Mouse (Mus musculus): ENCODE data around the gene Npr1. TPM values are rescaled to one million over a fixed set of nuclear protein-coding genes. Genes with fewer than 3 reads are reported as not detected.

Npr1 gene
- polyA plus RNA-seq, 1 experiment from 2014 or later, result 5.0 TPM

- no peak for ATAC-seq (ENCODE audit: insufficient number of reproducible peaks, insufficient read depth, low FRiP score, low TSS enrichment)
- peak overlapping the region; percentile 95 for H3K4me2 ChIP-seq (replicated peaks)
- no peaks in the 10 kb centered on the region for H3K9me3 ChIP-seq
- H3K4me1 ChIP-seq, result peaks cover 20% of the 10 kb centered on the region
- WGBS, result 15% methylated on average over 2 of the region's 2 CpGs
- H3K27me3 ChIP-seq, result no peaks in the 10 kb centered on the region
- H3K9ac ChIP-seq, result peak overlapping the region; percentile 91
- no peak overlapping the region for H3K27ac ChIP-seq
- peak overlapping the region; percentile 78 for H3K4me3 ChIP-seq
- 0 out of 2 replicates have a peak, but pooled peaks cover 10% of the 10 kb centered on the region for H3K36me3 ChIP-seq
Observed at GRCm38 (mm10) chr3:90432348-90432747, 33.3 kb downstream of the Npr1 start.

- 0 out of 2 replicates have a peak, but pooled peaks cover 10% of the 10 kb centered on the region for H3K36me3 ChIP-seq
- no peak overlapping the region for H3K27ac ChIP-seq
- no peak overlapping the region for H3K4me2 ChIP-seq (replicated peaks)
- 87% methylated on average over 3 of the region's 3 CpGs for WGBS
- no peak for ATAC-seq (ENCODE audit: insufficient number of reproducible peaks, insufficient read depth, low FRiP score, low TSS enrichment)
- H3K4me1 ChIP-seq, result peaks cover 20% of the 10 kb centered on the region
- H3K9me3 ChIP-seq, result no peaks in the 10 kb centered on the region
- H3K27me3 ChIP-seq, result no peaks in the 10 kb centered on the region
- H3K4me3 ChIP-seq, result no peak overlapping the region
- H3K9ac ChIP-seq, result no peak overlapping the region
Observed at GRCm38 (mm10) chr3:90429576-90429975, 36.1 kb downstream of the Npr1 start.

GRCm38 (mm10) chr3:90428186-90428585 lies 37.5 kb downstream of the Npr1 start:
- Histone ChIP-seq H3K9ac (no peak overlapping the region), H3K27me3 (no peaks in the 10 kb centered on the region), H3K4me3 (no peak overlapping the region), H3K9me3 (no peaks in the 10 kb centered on the region), H3K27ac (no peak overlapping the region), H3K4me1 (peaks cover 20% of the 10 kb centered on the region), H3K36me3 (peaks cover 17% of the 10 kb centered on the region), H3K4me2 (replicated peaks) (no peak overlapping the region)
- 82% methylated on average over 6 of the region's 6 CpGs for WGBS
- no peak for ATAC-seq (ENCODE audit: insufficient number of reproducible peaks, insufficient read depth, low FRiP score, low TSS enrichment)

GRCm38 (mm10) chr3:90427574-90427973 lies 38.1 kb downstream of the Npr1 start:
- Histone ChIP-seq H3K4me1 (peaks cover 20% of the 10 kb centered on the region), H3K4me3 (no peak overlapping the region), H3K9me3 (no peaks in the 10 kb centered on the region), H3K4me2 (replicated peaks) (no peak overlapping the region), H3K9ac (no peak overlapping the region), H3K36me3 (peaks cover 23% of the 10 kb centered on the region), H3K27me3 (no peaks in the 10 kb centered on the region), H3K27ac (no peak overlapping the region)
- WGBS, result 58% methylated on average over 1 of the region's 1 CpGs
- no peak for ATAC-seq (ENCODE audit: insufficient number of reproducible peaks, insufficient read depth, low FRiP score, low TSS enrichment)

GRCm38 (mm10) chr3:90425499-90425898 lies 40.2 kb downstream of the Npr1 start:
- ATAC-seq (ENCODE audit: insufficient number of reproducible peaks, insufficient read depth, low FRiP score, low TSS enrichment), result no peak
- WGBS, result 85% methylated on average over 2 of the region's 2 CpGs
- Histone ChIP-seq H3K27me3 (no peaks in the 10 kb centered on the region), H3K4me2 (replicated peaks) (no peak overlapping the region), H3K9ac (no peak overlapping the region), H3K9me3 (no peaks in the 10 kb centered on the region), H3K36me3 (peaks cover 37% of the 10 kb centered on the region), H3K27ac (no peak overlapping the region), H3K4me1 (0 out of 2 replicates have a peak, but pooled peaks cover 4% of the 10 kb centered on the region), H3K4me3 (no peak overlapping the region)

GRCm38 (mm10) chr3:90423549-90423948 lies 42.1 kb downstream of the Npr1 start:
- ATAC-seq (ENCODE audit: insufficient number of reproducible peaks, insufficient read depth, low FRiP score, low TSS enrichment), result no peak
- Histone ChIP-seq H3K4me3 (no peak overlapping the region), H3K36me3 (peaks cover 38% of the 10 kb centered on the region)

GRCm38 (mm10) chr3:90420696-90421095 lies 45.0 kb downstream of the Npr1 start:
- Histone ChIP-seq H3K4me3 (no peak overlapping the region), H3K4me1 (no peaks in the 10 kb centered on the region), H3K27me3 (no peaks in the 10 kb centered on the region), H3K4me2 (replicated peaks) (no peak overlapping the region), H3K36me3 (peaks cover 63% of the 10 kb centered on the region), H3K27ac (no peak overlapping the region), H3K9ac (no peak overlapping the region), H3K9me3 (no peaks in the 10 kb centered on the region)
- WGBS, result 94% methylated on average over 6 of the region's 6 CpGs
- ATAC-seq (ENCODE audit: insufficient number of reproducible peaks, insufficient read depth, low FRiP score, low TSS enrichment), result no peak

More at GRCm38 (mm10) chr3:90423549-90423948, 42.1 kb downstream of the Npr1 start:
- Histone ChIP-seq H3K27me3 (no peaks in the 10 kb centered on the region), H3K4me1 (0 out of 2 replicates have a peak, but pooled peaks cover 4% of the 10 kb centered on the region), H3K9ac (no peak overlapping the region), H3K4me2 (replicated peaks) (no peak overlapping the region), H3K9me3 (no peaks in the 10 kb centered on the region), H3K27ac (no peak overlapping the region)

- 65% methylated on average over 3 of the region's 3 CpGs for WGBS
- H3K4me3 ChIP-seq, result no peak overlapping the region
Observed at GRCm38 (mm10) chr3:90413011-90413396, 52.7 kb downstream of the Npr1 start.

GRCm38 (mm10) chr3:90412312-90413010 lies 53.2 kb downstream of the Npr1 start:
- no peaks in the 10 kb centered on the region for H3K9me3 ChIP-seq
- H3K36me3 ChIP-seq, result peaks cover 81% of the 10 kb centered on the region
- no peaks in the 10 kb centered on the region for H3K4me1 ChIP-seq
- H3K4me2 ChIP-seq (replicated peaks), result no peak overlapping the region
- H3K27me3 ChIP-seq, result no peaks in the 10 kb centered on the region
- H3K9ac ChIP-seq, result no peak overlapping the region
- no peak for ATAC-seq (ENCODE audit: insufficient number of reproducible peaks, insufficient read depth, low FRiP score, low TSS enrichment)
- 51% methylated on average over 5 of the region's 5 CpGs for WGBS
- no peak overlapping the region for H3K4me3 ChIP-seq
- no peak overlapping the region for H3K27ac ChIP-seq

More at GRCm38 (mm10) chr3:90413011-90413396, 52.7 kb downstream of the Npr1 start:
- Histone ChIP-seq H3K4me1 (no peaks in the 10 kb centered on the region), H3K4me2 (replicated peaks) (no peak overlapping the region), H3K9me3 (no peaks in the 10 kb centered on the region), H3K36me3 (peaks cover 81% of the 10 kb centered on the region), H3K27ac (no peak overlapping the region), H3K27me3 (no peaks in the 10 kb centered on the region), H3K9ac (no peak overlapping the region; the same call in 1 of the 2 replicates)
- no peak for ATAC-seq (ENCODE audit: insufficient number of reproducible peaks, insufficient read depth, low FRiP score, low TSS enrichment)

GRCm38 (mm10) chr3:90408721-90409120 lies 56.9 kb downstream of the Npr1 start:
- no peak overlapping the region for H3K9ac ChIP-seq
- H3K27me3 ChIP-seq, result no peaks in the 10 kb centered on the region
- no peak overlapping the region for H3K4me2 ChIP-seq (replicated peaks)
- WGBS, result 85% methylated on average over 3 of the region's 3 CpGs
- no peak for ATAC-seq (ENCODE audit: insufficient number of reproducible peaks, insufficient read depth, low FRiP score, low TSS enrichment)
- H3K9me3 ChIP-seq, result no peaks in the 10 kb centered on the region
- H3K36me3 ChIP-seq, result peaks cover 86% of the 10 kb centered on the region
- no peaks in the 10 kb centered on the region for H3K4me1 ChIP-seq
- no peak overlapping the region for H3K4me3 ChIP-seq
- no peak overlapping the region for H3K27ac ChIP-seq

GRCm38 (mm10) chr3:90406414-90406813 lies 59.3 kb downstream of the Npr1 start:
- Histone ChIP-seq H3K27ac (no peak overlapping the region), H3K4me1 (no peaks in the 10 kb centered on the region), H3K4me2 (replicated peaks) (no peak overlapping the region), H3K9ac (no peak overlapping the region), H3K4me3 (no peak overlapping the region), H3K36me3 (peaks cover 95% of the 10 kb centered on the region), H3K9me3 (no peaks in the 10 kb centered on the region), H3K27me3 (no peaks in the 10 kb centered on the region)
- ATAC-seq (ENCODE audit: insufficient number of reproducible peaks, insufficient read depth, low FRiP score, low TSS enrichment), result no peak
- 95% methylated on average over 5 of the region's 5 CpGs for WGBS

- H3K9me3 ChIP-seq, result no peaks in the 10 kb centered on the region
- no peak overlapping the region for H3K27ac ChIP-seq
- no peaks in the 10 kb centered on the region for H3K4me1 ChIP-seq
- H3K9ac ChIP-seq, result no peak overlapping the region
- no peak overlapping the region for H3K4me3 ChIP-seq
- H3K4me2 ChIP-seq (replicated peaks), result no peak overlapping the region
- no peaks in the 10 kb centered on the region for H3K27me3 ChIP-seq
- peaks cover 96% of the 10 kb centered on the region for H3K36me3 ChIP-seq
- no peak for ATAC-seq (ENCODE audit: insufficient number of reproducible peaks, insufficient read depth, low FRiP score, low TSS enrichment)
- 83% methylated on average over 4 of the region's 4 CpGs for WGBS
Observed at GRCm38 (mm10) chr3:90404609-90405008, 61.1 kb downstream of the Npr1 start.
